Mouse (Mus musculus): ENCODE data around the gene Olfr195.

DNA sequence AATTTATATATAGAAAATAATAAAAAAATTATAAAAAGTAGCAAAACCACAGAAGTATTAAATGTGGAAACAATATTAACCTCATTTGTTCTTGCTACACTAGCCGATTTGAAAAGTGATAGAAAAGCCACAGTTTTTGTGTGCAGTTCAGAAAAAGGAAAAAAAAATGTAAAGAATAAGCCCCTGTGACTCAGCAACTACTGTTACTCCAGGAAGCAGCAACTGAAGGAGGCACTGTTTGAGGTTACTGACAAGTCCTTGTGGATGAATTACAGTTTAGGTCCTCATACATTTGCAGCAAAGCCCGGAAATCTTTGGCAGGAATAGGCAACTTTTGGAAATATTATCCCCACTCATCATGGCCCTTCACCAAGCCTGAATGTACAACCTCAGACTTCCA lies 41.5 kb upstream of the Olfr195 start:
- TF ChIP-seq CTCF (IDR thresholded peaks at IDR 0.05; ENCODE audit: low read depth, low read length) (no peak), POLR2A (IDR thresholded peaks at IDR 0.05; ENCODE audit: borderline replicate concordance, low read depth, low read length) (no peak)

All from bone marrow macrophage, adult 2 months (primary cell).